9 mouse cellular contexts compared by ENCODE assay signal in the genomic region with DNA sequence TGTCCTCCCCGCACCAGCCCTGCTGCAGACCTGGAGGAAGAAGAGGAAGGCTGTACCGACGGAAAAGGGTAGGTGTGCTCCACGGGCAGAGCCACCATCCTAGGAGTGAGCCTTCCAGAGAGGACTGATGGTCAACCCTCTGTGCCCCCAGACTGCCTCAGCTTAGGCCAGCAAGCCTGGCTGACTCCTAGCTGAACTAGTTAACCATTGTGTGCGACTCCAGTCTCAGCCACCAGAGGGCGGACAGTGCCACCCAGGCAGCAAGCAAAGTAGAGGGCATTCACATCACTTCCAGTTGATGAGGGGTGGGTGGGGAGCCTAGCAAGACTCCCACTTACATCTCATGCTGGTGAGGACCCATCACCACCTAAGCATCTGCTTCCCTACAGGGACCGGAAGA. TPM values are rescaled to one million over a fixed set of nuclear protein-coding genes. Genes with fewer than 3 reads are reported as not detected.
A peak's percentile ranks its signal among the peaks of the same experiment; 100 is the strongest.
DNase-seq lines count a peak whose midpoint lies in the region.
"Had no signal": no experiment of that assay in that cellular context is flagged by ENCODE, and none has a peak within 500 bp of the region (broad histone marks: within the 10 kb centered on the region; RNA-seq: fewer than 3 reads in every experiment).

No protein-coding gene starts in this region.

- intact Hi-C loops in heart, postnatal 25 days (cut with DNase I) = no loop called here

- DNase-seq in heart, adult 11 months = peak; percentile 93
- DNase-seq in heart, postnatal 25 days (ENCODE audit: low spot score) = no peak
- peak; percentile 62 for DNase-seq in 416B (ENCODE audit: low read depth)
- DNase-seq in T-cell, adult 2 months (ENCODE audit: low spot score) = peak; percentile 71
- peak; percentile 88 for DNase-seq in embryo, embryonic 10 days (ENCODE audit: low spot score)
- DNase-seq in kidney, postnatal 14 days = peak; percentile 84
- DNase-seq in lung, postnatal 4 days = peak; percentile 72 to 86
- DNase-seq in spleen, postnatal 36 days (ENCODE audit: low spot score in 2 of 2) = peak; percentile 61 to 64

RNA-seq across cellular contexts. Expression of a gene that starts 12.7 kb away (rescaled TPM):
- 1 to 10 TPM; 2.9 to 3.0 TPM for total RNA-seq in heart, postnatal 25 days (2021)

RNA-seq across cellular contexts. Expression of a gene that starts 30.7 kb away (rescaled TPM):
- 10 to 100 TPM; 18.7 to 18.9 TPM for total RNA-seq in heart, postnatal 25 days (2021)

RNA-seq across cellular contexts. Expression of a gene that starts 49.1 kb away (rescaled TPM):
- total RNA-seq in heart, postnatal 25 days (2021) = 1 to 10 TPM; 1.7 to 2.2 TPM

RNA-seq across cellular contexts. Expression of a gene that starts 55.6 kb away (rescaled TPM):
- not detected for total RNA-seq in heart, postnatal 25 days (2021)
- total RNA-seq: adrenal gland, postnatal 4 days had no signal
